Mouse (Mus musculus): ENCODE data around the gene Luc7l2.

- TF ChIP-seq CTCF (IDR thresholded peaks at IDR 0.05; ENCODE audit: low read depth, low read length) (no peak), EP300 (IDR thresholded peaks at IDR 0.05; ENCODE audit: insufficient read depth, low read depth, low read length) (no peak)
These were observed 85.1 kb downstream of the Luc7l2 start for GRCm38 (mm10) chr6:38635941-38636851.

Measured in ES-Bruce4 (cell line).